Mouse (Mus musculus) heart, embryonic 15.5 days (tissue): ENCODE results near the gene Slc23a4. TPM values are rescaled to one million over a fixed set of nuclear protein-coding genes. Genes with fewer than 3 reads are reported as not detected.

Experiments
- ATAC-seq: fragments of 200-750 bp; cut with Nextera tagmentation; replicated peaks from 2 replicates; pipeline ENCODE4 v1.8.0; 2017; ENCODE audit warnings: low read depth, moderate TSS enrichment; ENCODE audit not compliant: insufficient number of reproducible peaks, insufficient read depth, low FRiP score
- H3K27ac ChIP-seq: fragments of 300-500 bp; sonication (generic); 2 replicates; pipeline ENCODE4 v1.5.1; 2015; ENCODE audit warnings: mild to moderate bottlenecking, inconsistent platforms
- H3K27me3 ChIP-seq: fragments of 300-500 bp; sonication (generic); 2 replicates; pipeline ENCODE4 v1.6.1; 2015; ENCODE audit warnings: inconsistent platforms
- H3K36me3 ChIP-seq: fragments of 300-500 bp; sonication (generic); 2 replicates; pipeline ENCODE4 v1.6.1; 2015; ENCODE audit warnings: mild to moderate bottlenecking, inconsistent platforms
- H3K4me1 ChIP-seq: fragments of 300-500 bp; sonication (generic); replicated peaks from 2 replicates; pipeline ENCODE4 v1.6.1; 2015; ENCODE audit warnings: inconsistent platforms
- H3K4me2 ChIP-seq: fragments of 300-500 bp; sonication (generic); 2 replicates; pipeline ENCODE4 v1.6.1; 2015; ENCODE audit warnings: inconsistent platforms, mild to moderate bottlenecking, moderate library complexity
- H3K4me3 ChIP-seq: fragments of 300-500 bp; sonication (generic); 2 replicates; pipeline ENCODE4 v1.5.1; 2015; ENCODE audit warnings: mild to moderate bottlenecking, inconsistent platforms
- H3K9ac ChIP-seq: fragments of 300-500 bp; sonication (generic); 2 replicates; pipeline ENCODE4 v1.6.1; 2015; ENCODE audit warnings: mild to moderate bottlenecking, inconsistent platforms
- H3K9me3 ChIP-seq: fragments of 300-500 bp; sonication (generic); replicated peaks from 2 replicates; pipeline ENCODE4 v1.6.1; 2016; ENCODE audit warnings: inconsistent platforms
- WGBS: fragments of 180-500 bp; shearing (Covaris S2); methylation state at CpG from one replicate; pipeline ENCODE4 v1.1.7; 2015; ENCODE audit warnings: mixed read lengths; 5-methylcytosine and 5-hydroxymethylcytosine counted together
- polyA plus RNA-seq: library from polyadenylated mRNA; unstranded; fragments of >200 nt; fragmentation: Nextera tagmentation; extraction: Ambion mirVana; gene quantifications from 2 replicates; pipeline ENCODE4 v1.2.1, GENCODE M21; 2015

Slc23a4 gene
- polyA plus RNA-seq, 1 experiment from 2014 or later, result 0.25 TPM

DNA sequence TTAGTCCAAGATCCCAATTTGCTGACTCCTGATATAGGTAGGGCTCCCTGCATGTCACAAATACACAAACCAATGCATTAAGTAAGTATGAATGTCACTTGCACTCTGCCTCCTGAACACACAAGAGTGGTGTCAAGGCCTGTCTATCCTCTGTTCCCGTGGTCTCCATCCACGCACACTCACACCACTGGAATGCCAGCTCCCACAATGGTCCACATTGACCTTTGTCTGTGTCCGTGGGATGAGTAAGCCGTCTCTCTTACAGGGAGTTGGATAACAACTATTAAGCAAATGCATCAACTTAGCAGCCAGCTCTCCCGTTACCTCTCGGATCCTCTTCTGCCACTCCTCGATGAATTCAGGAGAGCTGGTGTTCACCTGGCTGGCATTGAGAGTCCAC is 29.1 kb downstream of the Slc23a4 start:
- H3K9me3 ChIP-seq, result no peaks in the 10 kb centered on the region
- 85% methylated on average over 7 of the region's 7 CpGs for WGBS
- no peak overlapping the region for H3K9ac ChIP-seq
- peaks cover 10% of the 10 kb centered on the region for H3K4me1 ChIP-seq
- no peak for ATAC-seq
- H3K4me3 ChIP-seq, result no peak overlapping the region
- H3K27me3 ChIP-seq, result no peaks in the 10 kb centered on the region
- no peak overlapping the region for H3K4me2 ChIP-seq
- H3K36me3 ChIP-seq, result no peaks in the 10 kb centered on the region
- H3K27ac ChIP-seq, result no peak overlapping the region

DNA sequence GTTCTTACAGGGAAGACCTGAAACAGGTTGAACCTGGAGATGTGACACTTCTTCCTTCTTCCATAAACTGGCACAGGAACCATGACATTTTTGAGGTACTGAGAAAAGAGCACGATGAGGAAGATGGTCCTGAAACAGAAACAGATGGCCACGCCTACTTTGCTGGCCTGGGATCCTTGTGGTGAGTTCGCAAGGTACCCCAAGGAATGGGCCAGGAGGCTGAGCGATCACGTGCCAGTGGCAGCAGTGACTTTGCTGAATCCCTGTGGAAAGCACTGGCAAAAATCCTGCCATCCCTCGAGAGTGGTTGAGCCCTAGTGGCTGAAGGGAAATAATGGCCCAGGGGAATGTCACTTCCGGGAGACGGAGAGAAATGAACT is 32.4 kb downstream of the Slc23a4 start:
- H3K4me3 ChIP-seq, result peak overlapping the region; percentile 27
- WGBS, result 37% methylated on average over 8 of the region's 8 CpGs

DNA sequence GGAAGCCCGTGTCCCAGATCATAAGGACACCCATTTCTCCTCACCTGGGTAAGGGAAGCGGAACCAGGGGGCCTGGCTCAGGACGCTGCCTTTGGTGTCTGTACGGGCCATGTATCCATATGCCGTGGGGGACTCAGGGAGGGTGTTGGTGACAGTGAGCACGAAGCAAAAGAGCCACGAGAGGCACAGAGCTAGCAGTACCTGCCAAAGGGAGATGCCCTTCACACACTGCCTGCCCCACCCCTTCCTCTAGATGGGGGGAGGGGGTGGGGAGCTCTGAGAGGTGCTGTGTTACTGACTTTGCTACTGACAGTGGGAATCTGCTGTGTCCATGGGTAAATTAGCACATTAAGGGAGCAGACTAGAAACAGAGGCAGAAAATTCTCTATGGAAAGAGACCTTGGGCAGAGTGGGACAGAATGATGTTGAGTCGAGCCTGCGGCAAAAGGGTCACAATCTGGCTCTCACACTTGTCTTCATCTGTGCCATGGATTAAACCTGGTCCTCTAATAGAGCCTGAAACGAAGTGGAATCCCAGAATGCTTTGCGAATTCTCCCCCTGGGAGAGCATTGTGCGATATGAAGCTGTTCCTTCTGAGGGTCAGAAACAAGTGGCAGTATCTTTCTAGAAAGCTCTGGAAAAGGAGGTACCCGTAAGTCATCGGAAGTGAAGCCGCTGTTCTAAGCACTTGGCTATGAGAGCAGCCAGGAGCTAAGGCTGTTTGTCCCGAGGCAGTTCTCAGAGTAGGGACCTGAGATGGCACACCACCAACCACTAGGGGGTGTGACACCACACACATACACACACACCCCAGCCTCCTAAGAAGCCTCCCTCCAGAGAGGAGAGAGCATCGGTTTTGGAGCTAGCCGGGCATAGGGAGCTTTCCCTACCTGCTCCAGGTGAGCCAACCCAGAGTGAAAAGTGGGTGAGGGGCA is 33.0 kb downstream of the Slc23a4 start:
- peak overlapping the region; percentile 27 for H3K4me3 ChIP-seq
- no peaks in the 10 kb centered on the region for H3K36me3 ChIP-seq
- H3K27me3 ChIP-seq, result no peaks in the 10 kb centered on the region
- H3K27ac ChIP-seq, result no peak overlapping the region
- ATAC-seq, result peak; percentile 61
- peak overlapping the region; percentile 58 for H3K4me2 ChIP-seq
- no peak overlapping the region for H3K9ac ChIP-seq
- WGBS, result 46% methylated on average over 18 of the region's 18 CpGs
- peaks cover 10% of the 10 kb centered on the region for H3K4me1 ChIP-seq
- no peaks in the 10 kb centered on the region for H3K9me3 ChIP-seq

More for the DNA sequence above, 32.4 kb downstream of the Slc23a4 start:
- H3K4me2 ChIP-seq, result peak overlapping the region; percentile 58
- no peaks in the 10 kb centered on the region for H3K9me3 ChIP-seq
- H3K36me3 ChIP-seq, result no peaks in the 10 kb centered on the region
- peaks cover 10% of the 10 kb centered on the region for H3K4me1 ChIP-seq
- ATAC-seq, result no peak
- H3K9ac ChIP-seq, result no peak overlapping the region
- H3K27ac ChIP-seq, result no peak overlapping the region
- H3K27me3 ChIP-seq, result no peaks in the 10 kb centered on the region

DNA sequence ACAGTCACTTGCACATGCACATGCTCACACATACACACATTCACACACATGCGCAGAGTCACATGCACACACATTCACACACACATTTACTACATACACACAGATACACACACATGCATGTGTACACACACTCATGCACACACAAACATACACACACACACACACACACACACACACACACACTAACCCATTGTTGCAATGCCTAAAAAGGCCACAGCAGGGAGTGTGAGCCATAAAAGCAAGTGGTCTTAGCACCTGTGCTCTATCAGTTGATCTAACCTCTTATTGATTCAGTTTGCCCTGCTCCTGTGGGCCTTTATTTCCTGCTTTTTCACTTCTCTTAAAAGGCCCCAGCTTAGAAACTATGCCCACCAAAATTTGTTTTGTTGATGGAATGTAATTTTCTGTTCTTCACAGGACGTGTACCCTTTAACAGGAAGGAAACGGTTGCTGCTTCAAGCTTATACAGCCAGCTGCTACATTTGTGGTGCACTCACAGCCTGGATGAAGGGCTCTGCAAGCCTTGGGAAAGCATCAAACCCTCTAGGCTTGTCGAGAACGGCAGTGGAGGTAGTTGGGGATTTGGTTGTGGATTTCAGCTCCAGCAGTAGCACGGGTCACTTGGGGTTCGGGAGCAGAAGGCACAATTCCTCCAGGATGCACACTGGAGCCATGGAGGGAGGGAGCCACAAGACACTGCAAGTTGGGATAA is 36.1 kb downstream of the Slc23a4 start:
- H3K4me3 ChIP-seq, result no peak overlapping the region
- WGBS, result 55% methylated on average over 7 of the region's 7 CpGs
- no peaks in the 10 kb centered on the region for H3K36me3 ChIP-seq

DNA sequence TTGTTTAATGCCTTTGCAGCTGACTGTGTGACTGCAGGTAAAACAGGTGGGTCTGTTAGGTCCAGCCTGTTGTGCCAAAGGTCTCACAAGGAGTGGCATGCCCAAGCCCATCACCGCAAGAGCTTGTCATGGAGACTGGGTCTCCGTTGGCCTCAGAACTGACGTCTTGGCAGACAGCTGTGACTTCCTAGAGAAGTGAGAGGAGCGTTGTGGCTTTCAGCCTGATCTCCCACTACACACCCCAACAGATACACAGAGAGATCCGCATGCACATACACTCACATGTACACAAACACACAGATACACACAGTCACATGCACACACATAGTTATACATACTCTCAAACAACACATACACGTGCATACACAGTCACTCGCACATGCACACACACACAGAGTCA is 36.7 kb downstream of the Slc23a4 start:
- WGBS, result 79% methylated on average over 7 of the region's 7 CpGs
- H3K9ac ChIP-seq, result no peak overlapping the region

More for the DNA sequence above, 36.1 kb downstream of the Slc23a4 start:
- peaks cover 10% of the 10 kb centered on the region for H3K4me1 ChIP-seq
- H3K9ac ChIP-seq, result no peak overlapping the region
- H3K9me3 ChIP-seq, result no peaks in the 10 kb centered on the region; the same call in 1 of the 2 replicates
- ATAC-seq, result no peak
- no peak overlapping the region for H3K4me2 ChIP-seq
- H3K27ac ChIP-seq, result no peak overlapping the region
- H3K27me3 ChIP-seq, result no peaks in the 10 kb centered on the region

DNA sequence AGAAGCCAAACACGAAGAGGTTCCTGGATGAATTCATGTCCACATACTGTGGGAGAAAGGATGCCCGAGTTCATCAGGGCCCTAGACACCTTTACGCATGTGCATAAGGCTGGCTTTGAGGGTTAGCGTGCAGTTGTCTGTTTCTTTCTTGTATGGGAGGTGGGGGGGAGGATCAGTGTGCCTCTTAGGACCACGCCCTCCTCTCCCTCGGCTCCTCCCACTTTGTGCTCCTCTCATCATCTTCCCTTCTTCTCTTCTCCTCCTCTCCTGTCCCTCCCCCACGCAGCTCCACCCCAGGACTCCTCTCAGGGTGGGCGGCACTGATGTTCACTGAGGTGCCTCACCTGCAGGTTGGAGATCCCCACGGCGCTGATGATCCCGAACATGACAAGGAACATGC is 39.7 kb downstream of the Slc23a4 start:
- no peak overlapping the region for H3K4me3 ChIP-seq
- H3K4me1 ChIP-seq, result no peaks in the 10 kb centered on the region
- H3K9me3 ChIP-seq, result no peaks in the 10 kb centered on the region; the same call in 1 of the 2 replicates
- ATAC-seq, result no peak
- H3K4me2 ChIP-seq, result peak overlapping the region; percentile 16; the same call in 1 of the 2 replicates
- WGBS, result 20% methylated on average over 11 of the region's 11 CpGs
- no peaks in the 10 kb centered on the region for H3K27me3 ChIP-seq
- H3K36me3 ChIP-seq, result no peaks in the 10 kb centered on the region
- no peak overlapping the region for H3K27ac ChIP-seq
- H3K9ac ChIP-seq, result no peak overlapping the region

More for the DNA sequence above, 36.7 kb downstream of the Slc23a4 start:
- H3K4me3 ChIP-seq, result no peak overlapping the region
- no peak overlapping the region for H3K4me2 ChIP-seq
- no peaks in the 10 kb centered on the region; the same call in 1 of the 2 replicates for H3K9me3 ChIP-seq
- H3K27me3 ChIP-seq, result no peaks in the 10 kb centered on the region
- ATAC-seq, result no peak
- no peaks in the 10 kb centered on the region for H3K36me3 ChIP-seq
- H3K4me1 ChIP-seq, result peaks cover 10% of the 10 kb centered on the region
- H3K27ac ChIP-seq, result no peak overlapping the region

DNA sequence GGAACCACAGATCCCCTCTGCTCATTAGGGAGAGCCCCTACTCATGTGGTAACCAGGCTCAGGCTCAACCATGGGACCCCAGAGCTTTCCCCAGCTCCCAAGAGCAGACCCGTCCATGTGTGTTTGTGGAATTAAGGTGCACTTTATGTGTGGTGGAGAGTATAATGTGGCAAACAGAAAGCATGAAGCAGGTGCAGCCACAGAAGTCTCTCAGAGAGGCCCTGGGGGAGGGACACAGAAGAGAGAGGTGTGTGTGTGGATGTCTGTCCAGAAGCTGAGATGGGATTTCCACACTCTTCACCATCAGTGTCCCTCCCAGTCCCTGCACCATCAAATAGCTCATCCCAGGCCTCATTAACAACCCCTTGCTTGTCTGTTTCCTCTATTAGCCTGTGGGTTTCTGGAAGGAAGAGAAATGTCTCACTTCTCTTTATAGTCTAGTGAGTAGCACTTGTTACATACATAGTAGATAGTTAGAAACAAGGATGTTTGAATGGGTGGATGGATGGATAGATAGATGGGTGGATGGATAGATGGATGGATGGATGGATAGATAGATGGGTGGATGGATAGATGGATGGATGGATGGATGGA is 41.6 kb downstream of the Slc23a4 start:
- H3K4me2 ChIP-seq, result no peak overlapping the region
- no peak overlapping the region for H3K9ac ChIP-seq
- ATAC-seq, result no peak
- H3K27me3 ChIP-seq, result no peaks in the 10 kb centered on the region
- H3K4me1 ChIP-seq, result no peaks in the 10 kb centered on the region
- no peaks in the 10 kb centered on the region; the same call in 1 of the 2 replicates for H3K9me3 ChIP-seq
- no peaks in the 10 kb centered on the region for H3K36me3 ChIP-seq
- no peak overlapping the region for H3K27ac ChIP-seq
- WGBS, result 64% methylated on average over 1 of the region's 1 CpGs
- no peak overlapping the region for H3K4me3 ChIP-seq

DNA sequence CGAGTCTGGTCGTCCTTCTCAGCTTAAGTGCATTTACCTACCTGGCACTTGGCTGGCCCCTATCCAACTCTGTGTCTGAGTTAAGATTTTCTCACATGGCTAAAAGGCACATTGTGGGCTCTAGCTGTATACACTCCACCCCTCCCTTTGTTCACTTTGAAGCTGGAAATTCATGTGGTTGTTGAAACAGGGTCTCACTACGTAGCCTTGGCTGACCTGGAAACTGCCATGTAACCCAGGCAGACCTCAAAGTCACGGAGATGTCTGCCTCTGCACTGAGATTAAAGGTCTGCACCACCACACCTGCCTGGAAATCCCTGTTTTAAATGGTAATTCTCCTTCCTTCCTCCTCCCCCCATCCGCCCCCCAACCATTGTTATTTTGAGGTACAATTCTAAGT is 44.7 kb downstream of the Slc23a4 start:
- H3K9ac ChIP-seq, result no peak overlapping the region
- no peak overlapping the region for H3K27ac ChIP-seq
- H3K9me3 ChIP-seq, result no peaks in the 10 kb centered on the region; the same call in 1 of the 2 replicates
- no peaks in the 10 kb centered on the region for H3K27me3 ChIP-seq
- ATAC-seq, result no peak
- no peaks in the 10 kb centered on the region for H3K4me1 ChIP-seq
- whole genome bisulfite sequencing, result 65% methylated on average over 5 of the region's 5 CpGs
- no peak overlapping the region for H3K4me3 ChIP-seq
- H3K36me3 ChIP-seq, result no peaks in the 10 kb centered on the region
- H3K4me2 ChIP-seq, result no peak overlapping the region

DNA sequence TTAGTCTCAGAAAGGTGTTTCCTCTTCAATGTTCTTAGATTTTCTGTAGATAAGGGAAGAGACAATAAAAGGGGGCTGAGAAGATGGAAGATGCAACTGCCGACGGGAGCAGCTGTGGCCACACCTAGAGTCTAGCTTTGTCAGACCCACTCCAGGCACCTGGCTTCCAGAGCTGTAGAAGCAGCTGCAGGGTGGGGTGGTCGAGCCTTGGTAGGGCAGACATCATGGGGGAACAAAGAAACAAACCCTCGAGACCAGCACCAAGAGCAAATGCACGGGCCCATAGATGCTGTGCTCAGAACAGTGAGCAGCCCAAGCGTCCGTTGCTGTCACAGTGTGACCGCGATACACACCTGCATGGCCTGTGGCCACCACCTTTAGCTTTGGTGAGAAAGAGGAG is 45.8 kb downstream of the Slc23a4 start:
- no peaks in the 10 kb centered on the region for H3K4me1 ChIP-seq
- no peak overlapping the region for H3K27ac ChIP-seq
- H3K27me3 ChIP-seq, result no peaks in the 10 kb centered on the region
- no peaks in the 10 kb centered on the region; the same call in 1 of the 2 replicates for H3K9me3 ChIP-seq
- no peak overlapping the region for H3K4me2 ChIP-seq
- WGBS, result 76% methylated on average over 9 of the region's 9 CpGs
- no peak overlapping the region for H3K9ac ChIP-seq
- H3K4me3 ChIP-seq, result no peak overlapping the region
- ATAC-seq, result no peak
- H3K36me3 ChIP-seq, result no peaks in the 10 kb centered on the region

DNA sequence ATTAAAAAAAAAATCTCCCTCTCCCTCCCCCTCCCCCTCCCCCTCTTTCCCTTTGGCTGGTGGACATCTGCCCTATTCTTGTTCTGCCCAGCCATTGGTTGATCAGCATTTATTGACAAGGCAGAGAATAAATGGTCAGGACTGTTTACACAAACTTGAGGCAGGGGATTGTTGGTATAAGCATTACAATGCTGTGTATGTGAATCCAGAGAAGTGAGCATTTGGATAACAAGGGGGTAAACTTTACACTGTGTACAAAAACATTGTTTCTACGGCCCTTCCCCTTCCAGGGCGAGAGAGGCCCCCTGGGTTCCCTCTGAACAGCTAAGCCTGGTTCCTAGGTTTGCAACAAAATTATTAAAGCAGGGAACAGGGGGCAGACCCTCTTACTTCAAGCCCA is 46.7 kb downstream of the Slc23a4 start:
- Histone ChIP-seq H3K4me2 (no peak overlapping the region), H3K9ac (no peak overlapping the region), H3K4me1 (no peaks in the 10 kb centered on the region), H3K36me3 (no peaks in the 10 kb centered on the region), H3K9me3 (no peaks in the 10 kb centered on the region), H3K4me3 (no peak overlapping the region), H3K27ac (no peak overlapping the region), H3K27me3 (no peaks in the 10 kb centered on the region)
- WGBS, result 79% methylated on average over 2 of the region's 2 CpGs
- no peak for ATAC-seq

DNA sequence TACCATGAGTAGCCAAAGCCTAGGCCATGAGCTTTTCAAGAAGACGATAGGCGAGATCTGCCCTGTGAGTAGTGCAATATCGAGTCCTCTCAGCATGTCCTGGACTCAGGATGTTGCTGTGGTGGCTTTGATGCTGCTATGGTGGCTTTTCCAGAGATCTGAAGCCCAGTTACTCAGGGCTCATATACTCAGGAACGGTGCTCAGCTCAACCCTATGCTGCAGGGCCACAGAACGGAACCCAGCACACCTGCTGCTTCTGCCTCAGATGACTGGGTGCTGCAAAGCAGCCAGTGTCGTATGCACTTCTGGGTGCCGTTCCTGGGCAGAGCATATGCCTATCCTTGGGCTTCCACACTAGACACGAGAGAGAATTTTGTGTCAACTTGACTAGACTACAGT is 48.8 kb downstream of the Slc23a4 start:
- no peak overlapping the region for H3K9ac ChIP-seq
- H3K9me3 ChIP-seq, result no peaks in the 10 kb centered on the region
- H3K4me3 ChIP-seq, result no peak overlapping the region
- WGBS, result 83% methylated on average over 8 of the region's 8 CpGs
- H3K27ac ChIP-seq, result no peak overlapping the region
- no peaks in the 10 kb centered on the region for H3K4me1 ChIP-seq
- no peak for ATAC-seq
- no peaks in the 10 kb centered on the region for H3K27me3 ChIP-seq
- no peaks in the 10 kb centered on the region for H3K36me3 ChIP-seq
- no peak overlapping the region for H3K4me2 ChIP-seq
